Mouse (Mus musculus): ENCODE results near the gene Ldhd. TPM values are rescaled to one million over a fixed set of nuclear protein-coding genes. Genes with fewer than 3 reads are reported as not detected.
A peak's percentile ranks its signal among the peaks of the same experiment; 100 is the strongest.

Gene Ldhd
- total RNA-seq, 4 experiments from 2014 or later = 48.8 to 58.2 (median 54.8) TPM

DNA sequence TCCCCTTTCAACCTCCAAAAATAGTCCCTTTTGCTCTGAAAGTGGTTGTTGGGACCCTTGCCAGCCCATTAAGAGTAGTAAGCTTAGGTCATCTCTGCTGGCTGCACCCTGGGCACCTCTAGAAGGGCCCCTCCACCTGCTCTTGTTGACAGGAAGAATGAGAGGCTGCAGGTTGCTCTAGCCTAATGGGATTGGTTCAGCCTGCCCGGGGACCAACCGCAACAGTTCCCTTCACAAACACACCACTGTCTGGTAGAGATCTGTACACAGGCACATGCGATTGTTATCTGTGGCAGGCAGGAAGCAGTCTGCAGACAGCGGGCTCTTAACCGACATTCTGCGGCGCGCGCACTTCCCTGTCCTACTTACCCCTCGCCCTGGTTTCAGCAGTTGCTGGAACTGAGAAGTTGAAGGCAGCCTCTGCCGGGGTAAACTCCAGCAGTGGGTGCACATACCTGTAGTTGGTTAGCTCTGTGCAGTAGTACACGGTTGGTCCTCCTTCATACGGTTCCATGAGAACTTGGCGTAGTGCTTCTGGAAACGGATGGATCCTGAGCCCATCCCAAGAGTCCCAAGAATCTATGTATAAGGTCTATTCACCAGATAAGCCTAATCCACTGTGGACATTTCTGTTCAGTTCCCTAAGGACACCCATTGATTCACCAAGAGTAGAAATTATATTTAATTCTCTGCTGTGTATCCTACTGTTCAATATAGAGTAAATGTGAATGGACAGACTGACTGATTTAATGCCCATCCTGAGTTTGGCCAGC, 34.3 kb downstream of the Ldhd start:
- DNase-seq (ENCODE audit: low spot score) = peak; percentile 40

- no peak for DNase-seq (ENCODE audit: low spot score)
Observed at GRCm38 (mm10) chr8:111594951-111595350, 35.2 kb downstream of the Ldhd start.

DNA sequence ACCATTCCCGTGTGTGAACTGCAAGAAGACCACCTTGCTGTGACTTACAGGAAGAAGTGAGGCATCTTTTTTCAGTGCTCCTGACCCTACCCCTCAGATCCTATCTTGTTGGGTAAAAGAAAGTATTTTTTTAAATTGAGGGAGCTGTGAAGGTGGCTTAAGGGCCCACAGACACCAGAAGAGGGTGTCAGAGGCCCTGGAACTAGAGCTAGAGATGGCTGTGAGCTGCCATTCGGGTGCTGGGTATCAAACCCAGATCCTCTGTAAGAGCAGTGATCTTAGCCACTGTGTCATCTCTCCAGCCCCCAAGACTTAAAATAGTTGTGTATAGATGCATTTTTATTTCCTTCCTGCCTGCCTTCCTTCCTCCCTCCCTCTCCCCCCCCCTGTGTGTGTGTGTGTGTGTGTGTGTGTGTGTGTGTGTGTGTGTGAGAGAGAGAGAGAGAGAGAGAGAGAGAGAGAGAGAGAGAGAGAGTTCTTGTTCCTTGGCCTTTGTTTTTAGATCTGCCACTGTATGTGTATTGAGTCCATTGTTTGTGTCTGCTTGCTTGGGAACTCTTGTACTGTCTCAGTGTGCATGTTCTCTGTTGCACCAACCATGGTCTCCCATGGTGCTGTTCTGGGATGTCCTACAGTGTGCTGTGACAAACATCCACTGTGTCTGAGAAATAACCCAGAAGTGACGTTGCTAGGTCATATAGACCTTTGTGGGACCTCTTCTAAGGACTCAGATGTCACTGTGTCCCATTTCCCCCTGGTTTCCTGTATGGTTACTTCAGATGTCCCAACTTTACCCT, 35.9 kb downstream of the Ldhd start:
- DNase-seq (ENCODE audit: low spot score) = no peak

- no peak for DNase-seq (ENCODE audit: low spot score)
Observed at GRCm38 (mm10) chr8:111592390-111592910, 37.7 kb downstream of the Ldhd start.

GRCm38 (mm10) chr8:111591176-111591575, 39.0 kb downstream of the Ldhd start:
- no peak for DNase-seq (ENCODE audit: low spot score)

DNA sequence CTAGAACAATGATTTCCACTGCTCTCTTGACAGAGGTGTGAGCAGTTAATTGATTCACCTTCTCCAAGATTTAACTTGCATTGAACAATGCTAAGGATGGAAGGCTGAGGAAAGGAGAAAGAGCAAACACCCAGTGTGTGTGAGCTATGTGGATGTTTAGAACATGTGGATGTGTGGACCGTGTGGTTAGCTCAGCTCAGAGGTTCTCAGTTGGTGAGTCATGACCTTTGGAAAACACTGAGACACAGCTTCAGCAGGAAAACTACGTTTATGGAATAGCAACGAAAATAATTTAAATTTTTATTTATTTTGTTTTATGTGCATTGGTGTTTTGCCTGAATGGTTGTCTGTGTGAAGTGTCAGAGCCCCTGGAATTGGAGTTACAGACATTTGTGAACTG, 40.0 kb downstream of the Ldhd start:
- DNase-seq (ENCODE audit: low spot score) = no peak

GRCm38 (mm10) chr8:111588336-111588735, 41.8 kb downstream of the Ldhd start:
- DNase-seq (ENCODE audit: low spot score) = no peak

DNA sequence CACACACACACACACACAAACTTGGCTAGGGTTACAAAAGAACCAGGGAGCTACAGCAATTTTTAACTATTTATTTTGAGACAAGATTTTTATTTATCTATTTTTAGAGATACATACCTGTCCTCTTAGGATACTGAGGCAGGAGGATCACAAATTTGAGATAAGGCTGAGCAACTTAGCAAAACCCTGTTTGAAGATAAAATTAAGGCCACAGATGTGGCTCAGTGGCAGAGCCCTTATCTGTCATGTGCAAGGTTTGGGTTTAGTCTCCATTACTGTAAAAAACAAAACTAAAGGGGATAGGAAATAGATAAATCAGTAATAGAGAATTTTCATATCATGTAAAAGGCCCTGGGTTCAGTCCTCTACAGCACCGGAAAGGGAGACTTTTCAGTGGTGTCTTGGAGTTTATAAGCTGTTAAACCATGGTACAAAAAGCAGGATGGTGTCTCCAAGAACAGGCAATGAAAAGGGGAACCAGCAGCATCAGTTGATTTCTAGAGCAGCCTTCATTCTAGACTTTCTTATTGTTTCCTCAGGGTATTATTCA, 42.6 kb downstream of the Ldhd start:
- DNase-seq (ENCODE audit: low spot score) = no peak

- no peak for DNase-seq (ENCODE audit: low spot score)
Observed at GRCm38 (mm10) chr8:111584946-111585345, 45.2 kb downstream of the Ldhd start.

GRCm38 (mm10) chr8:111582386-111582785, 47.8 kb downstream of the Ldhd start:
- DNase-seq (ENCODE audit: low spot score) = no peak

DNA sequence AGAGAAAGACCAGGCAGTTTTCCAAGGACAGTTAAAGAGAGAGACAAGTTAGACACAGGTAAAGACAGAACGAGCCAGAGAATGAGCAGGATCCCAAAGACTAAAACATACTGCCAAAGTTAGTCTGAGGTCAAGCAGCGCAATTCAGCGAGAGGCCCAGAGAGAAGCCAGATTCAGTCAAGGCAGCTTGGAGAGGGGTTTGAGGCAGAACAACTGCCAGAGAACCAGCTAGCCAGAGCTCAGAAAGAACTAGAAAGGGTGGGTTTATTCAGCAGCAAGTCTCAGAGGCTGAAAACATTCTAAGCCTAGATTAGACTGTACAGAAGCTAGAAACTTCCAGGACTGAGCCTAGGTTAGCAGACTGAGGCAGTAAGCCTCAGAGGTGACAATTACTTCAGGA, 49.9 kb downstream of the Ldhd start:
- DNase-seq (ENCODE audit: low spot score) = no peak

DNA sequence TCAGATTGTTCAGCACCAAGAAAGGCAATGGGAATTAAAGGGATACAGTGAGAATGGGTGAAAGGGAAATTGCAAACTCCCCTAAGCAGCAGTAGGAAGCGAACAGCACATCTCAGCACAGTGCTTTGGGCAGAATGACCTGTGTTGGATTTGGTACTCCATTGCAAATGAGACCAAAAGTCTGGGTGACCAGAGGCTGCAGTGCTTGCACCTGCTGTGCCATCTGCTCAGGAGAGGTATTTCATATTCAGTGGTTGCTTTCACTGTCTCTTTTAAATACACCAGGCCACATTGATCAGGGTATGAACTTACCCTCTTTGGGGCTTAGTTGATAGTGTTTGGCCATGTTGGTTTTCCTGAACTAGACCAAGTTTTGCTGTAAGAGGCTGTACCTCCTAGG, 50.9 kb downstream of the Ldhd start:
- no peak for DNase-seq (ENCODE audit: low spot score)

GRCm38 (mm10) chr8:111577880-111578533, 52.2 kb downstream of the Ldhd start:
- no peak for DNase-seq (ENCODE audit: low spot score)

GRCm38 (mm10) chr8:111576501-111576900, 53.7 kb downstream of the Ldhd start:
- DNase-seq (ENCODE audit: low spot score) = no peak

GRCm38 (mm10) chr8:111575492-111575891, 54.7 kb downstream of the Ldhd start:
- DNase-seq (ENCODE audit: low spot score) = no peak

- DNase-seq (ENCODE audit: low spot score) = no peak
Observed at GRCm38 (mm10) chr8:111574016-111574415, 56.2 kb downstream of the Ldhd start.

Other genes with a start within 250 kb of the Ldhd start
- under 1 TPM; 0.16 to 0.69 (median 0.21) TPM for gene Fa2h, start 236.6 kb downstream of the Ldhd start, total RNA-seq (2022)
- 1 to 10 TPM; 6.5 to 7.4 (median 7.0) TPM for gene Wdr59, start 108.3 kb downstream of the Ldhd start, total RNA-seq (2022)
- 10 to 100 TPM; 52.7 to 71.3 (median 59.2) TPM for gene Znrf1, start 94.3 kb downstream of the Ldhd start, total RNA-seq (2022)
- 1 to 10 TPM; 5.6 to 8.6 (median 8.1) TPM for gene Zfp1, start 13.0 kb upstream of the Ldhd start, total RNA-seq (2022)
- gene Ctrb1, start 60.6 kb upstream of the Ldhd start, total RNA-seq (2022) = not detected
- 10 to 100 TPM; 18.5 to 21.8 (median 19.5) TPM for gene Bcar1, start 113.4 kb upstream of the Ldhd start, total RNA-seq (2022)
- gene Cfdp1, start 223.9 kb upstream of the Ldhd start, total RNA-seq (2022) = 10 to 100 TPM; 27.4 to 37.6 (median 32.7) TPM
- 1 to 10 TPM; 2.5 to 3.6 (median 2.6) TPM for gene Tmem170, start 246.4 kb upstream of the Ldhd start, total RNA-seq (2022)